Mouse (Mus musculus): ENCODE measurements around the gene BC049730. TPM values are rescaled to one million over a fixed set of nuclear protein-coding genes. Genes with fewer than 3 reads are reported as not detected.

BC049730 gene
- total and polyA plus RNA-seq, 3 experiments: not detected

DNA sequence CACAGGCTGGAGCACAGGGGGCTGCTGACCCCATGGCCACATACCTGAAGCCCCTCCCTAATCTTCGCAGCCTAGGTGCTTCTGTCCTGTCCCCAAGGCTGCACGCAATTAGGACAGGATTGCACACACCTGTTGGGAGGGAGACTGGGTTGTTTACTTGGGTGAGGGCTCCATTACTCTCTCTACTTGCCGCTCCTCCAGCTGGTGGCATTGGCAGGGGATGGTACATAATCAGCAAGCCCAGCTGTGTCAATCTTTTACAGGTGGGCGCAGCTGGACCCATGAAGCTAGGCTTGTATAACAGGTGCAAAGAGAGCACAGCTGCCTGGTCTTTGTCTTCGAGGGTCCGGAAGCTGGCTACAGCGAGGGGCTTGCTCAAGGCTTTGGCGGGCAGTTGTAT lies 53.5 kb downstream of the BC049730 start:
- H3K9me3 ChIP-seq (replicated peaks; ENCODE audit: low read length): no peaks in the 10 kb centered on the region
- H3K9ac ChIP-seq (ENCODE audit: insufficient read depth, low read depth): no peak overlapping the region
- no peaks in the 10 kb centered on the region for H3K36me3 ChIP-seq (replicated peaks in 1 of 2; ENCODE audit: control insufficient read depth in 1 of 2, insufficient read depth in 1 of 2, low read length in 1 of 2)
- no peaks in the 10 kb centered on the region for H3K79me2 ChIP-seq (replicated peaks; ENCODE audit: control insufficient read depth, extremely low read depth, insufficient read depth, poor library complexity, severe bottlenecking)
- H3K4me2 ChIP-seq (ENCODE audit: insufficient read depth, low read depth, poor library complexity, severe bottlenecking): no peak overlapping the region
- no peaks in the 10 kb centered on the region for H3K4me1 ChIP-seq (ENCODE audit: control insufficient read depth in 1 of 2, insufficient read depth in 2 of 2)
- H3K4me3 ChIP-seq (replicated peaks in 1 of 3; ENCODE audit: low read depth in 2 of 3, low read length in 2 of 3, poor library complexity in 1 of 3): no peak overlapping the region
- no peak overlapping the region for H3K27ac ChIP-seq (ENCODE audit: insufficient read depth, low read depth)
- in situ Hi-C loops (cut with MboI; ENCODE audit: low pct_ligation_motif_present, low pct_unique_long_range_greater_than_20kb, low sequenced_read_pairs) (no loop called here), dilution Hi-C loops (cut with MboI; ENCODE audit: extremely low pct_ligation_motif_present, extremely low pct_unique_long_range_greater_than_20kb, low sequenced_read_pairs) (no loop called here)
- no peak for DNase-seq (ENCODE audit: extremely low read depth)
- TF ChIP-seq RCOR1 (conservative IDR thresholded peaks at IDR 0.05; ENCODE audit: low read depth, low read length) (no peak), ELF1 (IDR thresholded peaks at IDR 0.05; ENCODE audit: low read depth, low read length) (no peak), CHD2 (IDR thresholded peaks at IDR 0.05; ENCODE audit: low read length) (no peak)
- H3K27me3 ChIP-seq (replicated peaks): peaks cover 85% of the 10 kb centered on the region

Other genes starting within 250 kb of the BC049730 start
Only the 20 nearest of the 22 such genes appear.
- 0.38 and 0.59 TPM in 2 replicates for gene Cadm4, start 227.2 kb upstream of the BC049730 start, total RNA-seq (2012; rRNA removed)
- 0.16 and 0.34 TPM in 2 replicates for gene Cadm4, start 227.2 kb upstream of the BC049730 start, total RNA-seq (2014; rRNA removed)
- gene Cadm4, start 227.2 kb upstream of the BC049730 start, polyA plus RNA-seq (2012; ENCODE audit: insufficient read length, low read depth): 0.36 and 0.56 TPM in 2 replicates
- gene Zfp428, start 202.2 kb upstream of the BC049730 start, total RNA-seq (2012; rRNA removed): 11.1 and 14.1 TPM in 2 replicates
- 16.0 and 20.4 TPM in 2 replicates for gene Zfp428, start 202.2 kb upstream of the BC049730 start, total RNA-seq (2014; rRNA removed)
- gene Zfp428, start 202.2 kb upstream of the BC049730 start, polyA plus RNA-seq (2012; ENCODE audit: insufficient read length, low read depth): 14.3 and 15.1 TPM in 2 replicates
- 0.08 and 0.17 TPM in 2 replicates for gene AC161166.1, start 196.8 kb upstream of the BC049730 start, total RNA-seq (2012; rRNA removed)
- gene AC161166.1, start 196.8 kb upstream of the BC049730 start, total RNA-seq (2014; rRNA removed): not detected in 2 replicates
- 0.26 TPM in 1 of 2 replicates, not detected in the other for gene AC161166.1, start 196.8 kb upstream of the BC049730 start, polyA plus RNA-seq (2012; ENCODE audit: insufficient read length, low read depth)
- 8.7 and 10.1 TPM in 2 replicates for gene Irgq, start 178.6 kb upstream of the BC049730 start, total RNA-seq (2012; rRNA removed)
- gene Irgq, start 178.6 kb upstream of the BC049730 start, total RNA-seq (2014; rRNA removed): 4.6 and 5.1 TPM in 2 replicates
- 8.6 and 9.9 TPM in 2 replicates for gene Irgq, start 178.6 kb upstream of the BC049730 start, polyA plus RNA-seq (2012; ENCODE audit: insufficient read length, low read depth)
- gene Pinlyp, start 163.1 kb upstream of the BC049730 start, total RNA-seq (2012; rRNA removed): 6.1 and 6.4 TPM in 2 replicates
- 11.9 and 17.3 TPM in 2 replicates for gene Pinlyp, start 163.1 kb upstream of the BC049730 start, total RNA-seq (2014; rRNA removed)
- 6.6 and 7.4 TPM in 2 replicates for gene Pinlyp, start 163.1 kb upstream of the BC049730 start, polyA plus RNA-seq (2012; ENCODE audit: insufficient read length, low read depth)
- 128 and 136 TPM in 2 replicates for gene Xrcc1, start 163.0 kb upstream of the BC049730 start, total RNA-seq (2012; rRNA removed)
- 81.7 and 86.3 TPM in 2 replicates for gene Xrcc1, start 163.0 kb upstream of the BC049730 start, total RNA-seq (2014; rRNA removed)
- gene Xrcc1, start 163.0 kb upstream of the BC049730 start, polyA plus RNA-seq (2012; ENCODE audit: insufficient read length, low read depth): 148 and 162 TPM in 2 replicates
- gene Ethe1, start 121.7 kb upstream of the BC049730 start, total RNA-seq (2012; rRNA removed): 18.6 and 24.1 TPM in 2 replicates
- 25.0 and 32.0 TPM in 2 replicates for gene Ethe1, start 121.7 kb upstream of the BC049730 start, total RNA-seq (2014; rRNA removed)
- 16.5 and 22.8 TPM in 2 replicates for gene Ethe1, start 121.7 kb upstream of the BC049730 start, polyA plus RNA-seq (2012; ENCODE audit: insufficient read length, low read depth)
- 0.46 and 0.81 TPM in 2 replicates for gene Zfp575, start 121.6 kb upstream of the BC049730 start, total RNA-seq (2012; rRNA removed)
- 0.09 TPM in 1 of 2 replicates, not detected in the other for gene Zfp575, start 121.6 kb upstream of the BC049730 start, total RNA-seq (2014; rRNA removed)
- 0.14 and 0.20 TPM in 2 replicates for gene Zfp575, start 121.6 kb upstream of the BC049730 start, polyA plus RNA-seq (2012; ENCODE audit: insufficient read length, low read depth)
- gene Phldb3, start 98.5 kb upstream of the BC049730 start, total RNA-seq (2012; rRNA removed): 3.1 and 3.5 TPM in 2 replicates
- 0.89 and 1.1 TPM in 2 replicates for gene Phldb3, start 98.5 kb upstream of the BC049730 start, total RNA-seq (2014; rRNA removed)
- gene Phldb3, start 98.5 kb upstream of the BC049730 start, polyA plus RNA-seq (2012; ENCODE audit: insufficient read length, low read depth): 3.5 and 3.6 TPM in 2 replicates
- gene Lypd3, start 72.7 kb upstream of the BC049730 start, total RNA-seq (2012; rRNA removed): not detected in 2 replicates
- gene Lypd3, start 72.7 kb upstream of the BC049730 start, total RNA-seq (2014; rRNA removed): not detected in 2 replicates
- gene Lypd3, start 72.7 kb upstream of the BC049730 start, polyA plus RNA-seq (2012; ENCODE audit: insufficient read length, low read depth): not detected in 2 replicates
- gene Tex101, start 32.6 kb upstream of the BC049730 start, total RNA-seq (2012; rRNA removed): not detected in 2 replicates
- not detected in 2 replicates for gene Tex101, start 32.6 kb upstream of the BC049730 start, total RNA-seq (2014; rRNA removed)
- gene Tex101, start 32.6 kb upstream of the BC049730 start, polyA plus RNA-seq (2012; ENCODE audit: insufficient read length, low read depth): not detected in 2 replicates
- not detected in 2 replicates for gene Gm4763, start 17.7 kb downstream of the BC049730 start, total RNA-seq (2012; rRNA removed)
- gene Gm4763, start 17.7 kb downstream of the BC049730 start, total RNA-seq (2014; rRNA removed): not detected in 2 replicates
- not detected in 2 replicates for gene Gm4763, start 17.7 kb downstream of the BC049730 start, polyA plus RNA-seq (2012; ENCODE audit: insufficient read length, low read depth)
- gene Cd177, start 51.1 kb downstream of the BC049730 start, total RNA-seq (2012; rRNA removed): not detected in 2 replicates
- not detected in 2 replicates for gene Cd177, start 51.1 kb downstream of the BC049730 start, total RNA-seq (2014; rRNA removed)
- gene Cd177, start 51.1 kb downstream of the BC049730 start, polyA plus RNA-seq (2012; ENCODE audit: insufficient read length, low read depth): not detected in 2 replicates
- 0.17 TPM in 1 of 2 replicates, not detected in the other for gene Ceacam10, start 68.0 kb downstream of the BC049730 start, total RNA-seq (2012; rRNA removed)
- gene Ceacam10, start 68.0 kb downstream of the BC049730 start, total RNA-seq (2014; rRNA removed): not detected in 2 replicates
- not detected in 2 replicates for gene Ceacam10, start 68.0 kb downstream of the BC049730 start, polyA plus RNA-seq (2012; ENCODE audit: insufficient read length, low read depth)
- 1.3 and 1.4 TPM in 2 replicates for gene Gm9844, start 153.0 kb downstream of the BC049730 start, total RNA-seq (2012; rRNA removed)
- 19.9 and 25.1 TPM in 2 replicates for gene Gm9844, start 153.0 kb downstream of the BC049730 start, total RNA-seq (2014; rRNA removed)
- gene Gm9844, start 153.0 kb downstream of the BC049730 start, polyA plus RNA-seq (2012; ENCODE audit: insufficient read length, low read depth): 4.7 and 10.2 TPM in 2 replicates
- gene Lypd4, start 160.7 kb downstream of the BC049730 start, total RNA-seq (2012; rRNA removed): not detected in 2 replicates
- gene Lypd4, start 160.7 kb downstream of the BC049730 start, total RNA-seq (2014; rRNA removed): not detected in 2 replicates
- gene Lypd4, start 160.7 kb downstream of the BC049730 start, polyA plus RNA-seq (2012; ENCODE audit: insufficient read length, low read depth): not detected in 2 replicates
- not detected in 2 replicates for gene Dmrtc2, start 160.8 kb downstream of the BC049730 start, total RNA-seq (2012; rRNA removed)
- gene Dmrtc2, start 160.8 kb downstream of the BC049730 start, total RNA-seq (2014; rRNA removed): not detected in 2 replicates
- not detected in 2 replicates for gene Dmrtc2, start 160.8 kb downstream of the BC049730 start, polyA plus RNA-seq (2012; ENCODE audit: insufficient read length, low read depth)
- gene Rps19, start 175.1 kb downstream of the BC049730 start, total RNA-seq (2012; rRNA removed): 4,140 and 4,169 TPM in 2 replicates
- 2,094 and 2,149 TPM in 2 replicates for gene Rps19, start 175.1 kb downstream of the BC049730 start, total RNA-seq (2014; rRNA removed)
- 1,720 and 1,739 TPM in 2 replicates for gene Rps19, start 175.1 kb downstream of the BC049730 start, polyA plus RNA-seq (2012; ENCODE audit: insufficient read length, low read depth)
- 71.3 and 75.2 TPM in 2 replicates for gene Cd79a, start 188.1 kb downstream of the BC049730 start, total RNA-seq (2012; rRNA removed)
- 46.6 and 51.8 TPM in 2 replicates for gene Cd79a, start 188.1 kb downstream of the BC049730 start, total RNA-seq (2014; rRNA removed)
- 313 and 422 TPM in 2 replicates for gene Cd79a, start 188.1 kb downstream of the BC049730 start, polyA plus RNA-seq (2012; ENCODE audit: insufficient read length, low read depth)
- 37.8 and 40.2 TPM in 2 replicates for gene Arhgef1, start 193.7 kb downstream of the BC049730 start, total RNA-seq (2012; rRNA removed)
- gene Arhgef1, start 193.7 kb downstream of the BC049730 start, total RNA-seq (2014; rRNA removed): 14.6 and 17.8 TPM in 2 replicates
- gene Arhgef1, start 193.7 kb downstream of the BC049730 start, polyA plus RNA-seq (2012; ENCODE audit: insufficient read length, low read depth): 128 and 134 TPM in 2 replicates